Mouse (Mus musculus) adrenal gland, postnatal 36 days (tissue): ENCODE results near the gene Ndufb6. TPM values are rescaled to one million over a fixed set of nuclear protein-coding genes. Genes with fewer than 3 reads are reported as not detected.
A peak's percentile ranks its signal among the peaks of the same experiment; 100 is the strongest.

Experiments
- DNase-seq, 2 experiments: peaks; one replicate each; pipeline ENCODE4 v3.0.0; 2021; ENCODE audit warnings: mixed read lengths in 1 of 2
- total RNA-seq, 2 experiments: library from RNA; stranded (reverse); gene quantifications; 2 replicates each; pipeline ENCODE4 v1.2.3; 2021

Ndufb6 gene
- total RNA-seq, 2 experiments from 2014 or later, result 253 to 277 TPM

- no peak for DNase-seq
Observed at GRCm38 (mm10) chr4:40254385-40255103, 24.7 kb downstream of the Ndufb6 start.

- DNase-seq, result no peak
Observed at GRCm38 (mm10) chr4:40253766-40254165, 25.5 kb downstream of the Ndufb6 start.

- no peak for DNase-seq
Observed at GRCm38 (mm10) chr4:40250984-40251383, 28.2 kb downstream of the Ndufb6 start.

GRCm38 (mm10) chr4:40244035-40244434 lies 35.2 kb downstream of the Ndufb6 start:
- no peak for DNase-seq

GRCm38 (mm10) chr4:40243006-40243405 lies 36.2 kb downstream of the Ndufb6 start:
- DNase-seq, result no peak

GRCm38 (mm10) chr4:40241928-40242327 lies 37.3 kb downstream of the Ndufb6 start:
- no peak for DNase-seq

- peak in 1 of 2 experiments; percentile 10 for DNase-seq
Observed at GRCm38 (mm10) chr4:40240272-40240744, 38.9 kb downstream of the Ndufb6 start.

- peak; percentile 35 to 58 for DNase-seq
Observed at GRCm38 (mm10) chr4:40239409-40240271, 39.6 kb downstream of the Ndufb6 start, which contains the start of gene Ddx58. TSS of gene Ddx58 (minus strand) at chr4:40239828.

- DNase-seq, result peak; percentile 85 to 86
Observed at GRCm38 (mm10) chr4:40238483-40239408, 40.5 kb downstream of the Ndufb6 start.

GRCm38 (mm10) chr4:40236829-40237228 lies 42.4 kb downstream of the Ndufb6 start:
- no peak for DNase-seq

GRCm38 (mm10) chr4:40234256-40234655 lies 45.0 kb downstream of the Ndufb6 start:
- no peak for DNase-seq

GRCm38 (mm10) chr4:40233062-40233664 lies 46.1 kb downstream of the Ndufb6 start:
- no peak for DNase-seq

- no peak for DNase-seq
Observed at GRCm38 (mm10) chr4:40229723-40230122, 49.5 kb downstream of the Ndufb6 start.

- DNase-seq, result no peak
Observed at GRCm38 (mm10) chr4:40227886-40228285, 51.3 kb downstream of the Ndufb6 start.

GRCm38 (mm10) chr4:40227131-40227530 lies 52.1 kb downstream of the Ndufb6 start:
- no peak for DNase-seq

GRCm38 (mm10) chr4:40226095-40226494 lies 53.1 kb downstream of the Ndufb6 start:
- no peak for DNase-seq

- DNase-seq, result no peak
Observed at GRCm38 (mm10) chr4:40221876-40222585, 57.2 kb downstream of the Ndufb6 start.

- DNase-seq, result no peak
Observed at GRCm38 (mm10) chr4:40221004-40221760, 58.0 kb downstream of the Ndufb6 start.
